In genomic region chr13:71975753-71976152, GRCm38 (mm10) we compare ENCODE assay signal across 27 mouse cellular contexts. TPM values are rescaled to one million over a fixed set of nuclear protein-coding genes. Genes with fewer than 3 reads are reported as not detected.
"Had no signal": no experiment of that assay in that cellular context is flagged by ENCODE, and none has a peak within 500 bp of the region (broad histone marks: within the 10 kb centered on the region; RNA-seq: fewer than 3 reads in every experiment).

No protein-coding gene starts in this region.

- H3K4me3 ChIP-seq: heart, embryonic 10.5 days; heart, embryonic 12.5 days; hindbrain, embryonic 13.5 days; hindbrain, embryonic 15.5 days; kidney, embryonic 15.5 days; limb, embryonic 13.5 days; limb, embryonic 15.5 days had no signal

- H3K4me1 ChIP-seq: heart, embryonic 10.5 days; heart, embryonic 12.5 days; hindbrain, embryonic 13.5 days; hindbrain, embryonic 15.5 days; kidney, embryonic 15.5 days; limb, embryonic 13.5 days; limb, embryonic 15.5 days had no signal

- DNase-seq: forebrain, postnatal 0 days; gastrocnemius, postnatal 14 days; gastrocnemius, postnatal 36 days; heart, adult 18-20 months; heart, postnatal 10 days; heart, postnatal 36 days; kidney, adult 11 months; kidney, adult 2 months; kidney, adult 9 months; kidney, postnatal 14 days; kidney, postnatal 36 days; layer of hippocampus, adult 9-11 months; layer of hippocampus, postnatal 36 days; left cerebral cortex, postnatal 4 days had no signal

RNA-seq across cellular contexts. Expression of gene Irx1, which starts 12.2 kb away (rescaled TPM):
- total RNA-seq: gastrocnemius, adult 18-20 months; gastrocnemius, adult 8-10 months; gastrocnemius, postnatal 36 days; hematopoietic stem cell, adult 5-6 weeks had no signal
- polyA plus RNA-seq: intestine, embryonic 14.5 days; intestine, embryonic 16.5 days; large intestine, adult 2 months had no signal
